Mouse (Mus musculus): ENCODE data around the gene Klhl2.

The Klhl2 gene

DNA sequence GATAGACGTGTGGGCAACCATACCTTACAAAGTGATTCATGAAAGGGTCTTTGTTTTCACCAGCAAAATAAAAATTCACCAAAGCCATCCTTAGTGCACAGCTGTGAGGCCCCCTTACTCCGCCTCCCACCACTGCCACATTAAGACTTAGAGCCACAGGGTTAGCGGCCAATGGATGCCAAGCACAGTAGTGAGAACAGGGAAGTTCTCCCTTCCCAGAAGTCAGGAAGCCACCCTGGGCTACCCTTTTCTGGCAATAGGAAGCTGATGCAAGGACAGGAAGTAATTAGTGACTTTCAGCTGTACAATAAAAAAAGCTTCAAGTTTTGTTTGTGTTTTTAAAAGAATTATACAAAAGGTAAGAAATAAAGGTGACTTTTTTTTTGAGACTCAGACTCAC, 18.2 kb downstream of the Klhl2 start:
- DNase-seq (ENCODE audit: low read depth, low spot score), result no peak

DNA sequence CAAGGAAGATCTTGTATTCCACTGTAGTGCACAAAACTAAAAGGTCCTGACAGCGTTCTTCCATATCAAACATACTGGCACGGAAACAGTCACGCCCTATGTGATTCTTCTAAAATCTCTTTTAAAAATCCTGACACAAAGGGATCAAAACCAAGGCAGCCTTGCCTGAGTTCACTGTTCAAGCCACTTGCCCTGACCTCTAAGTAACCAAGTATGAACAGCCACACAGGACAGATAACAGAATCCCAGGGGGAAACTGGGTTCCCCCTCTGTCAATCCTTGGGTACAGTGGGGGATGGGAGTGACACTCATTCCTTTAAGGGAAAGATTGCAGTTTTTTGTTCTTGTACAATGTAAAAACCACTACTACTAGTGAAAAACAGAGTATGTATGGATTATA, 19.9 kb downstream of the Klhl2 start:
- no peak for DNase-seq (ENCODE audit: low read depth, low spot score)

DNA sequence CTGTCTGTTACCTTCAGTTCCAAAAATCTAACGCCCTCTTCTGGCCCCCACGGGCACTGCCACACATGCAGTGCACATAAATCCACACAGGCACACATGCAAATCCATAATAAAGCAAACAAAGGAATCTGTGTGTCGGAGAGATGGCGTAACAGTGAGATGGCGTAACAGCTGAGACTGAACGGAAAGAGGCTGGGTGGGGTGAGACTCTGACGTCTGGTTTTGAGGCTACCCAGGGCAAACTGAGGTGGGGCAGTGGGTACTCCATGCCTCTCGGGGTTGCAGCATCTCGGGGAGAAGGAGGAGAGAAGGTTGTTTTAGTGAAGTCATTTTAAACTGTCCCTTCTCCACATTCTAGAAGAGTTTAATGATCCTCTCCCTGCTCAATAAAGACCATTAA, 20.4 kb downstream of the Klhl2 start:
- DNase-seq (ENCODE audit: low read depth, low spot score), result no peak

- no peak for DNase-seq (ENCODE audit: low read depth, low spot score)
These were observed 21.4 kb downstream of the Klhl2 start for GRCm38 (mm10) chr8:64828466-64828865.

GRCm38 (mm10) chr8:64827356-64827755, 22.5 kb downstream of the Klhl2 start:
- DNase-seq (ENCODE audit: low read depth, low spot score), result peak; percentile 43

GRCm38 (mm10) chr8:64826461-64826860, 23.4 kb downstream of the Klhl2 start:
- no peak for DNase-seq (ENCODE audit: low read depth, low spot score)

- DNase-seq (ENCODE audit: low read depth, low spot score), result peak; percentile 78
These were observed 25.9 kb downstream of the Klhl2 start for GRCm38 (mm10) chr8:64823905-64824304.

DNA sequence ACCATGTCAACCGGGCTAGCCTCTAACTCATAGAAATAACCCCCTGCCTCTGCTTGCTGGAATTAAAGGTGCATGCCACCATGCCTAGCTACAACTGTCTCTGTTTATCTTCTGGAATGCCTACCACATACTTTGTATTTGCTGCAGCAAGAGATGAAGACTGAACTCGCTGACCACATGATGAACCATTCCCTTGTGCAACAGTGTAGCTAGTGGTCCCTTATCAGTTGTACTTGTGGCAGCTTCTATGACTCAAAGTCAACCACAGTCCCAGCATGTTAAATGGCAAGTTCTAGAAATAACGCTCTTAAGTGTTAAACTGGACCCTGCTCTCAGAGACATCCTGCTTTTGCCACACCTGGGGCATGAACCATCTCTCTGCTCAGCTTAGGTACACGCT, 28.9 kb downstream of the Klhl2 start:
- no peak for DNase-seq (ENCODE audit: low read depth, low spot score)

GRCm38 (mm10) chr8:64811790-64812189, 38.0 kb downstream of the Klhl2 start:
- DNase-seq (ENCODE audit: low read depth, low spot score), result no peak

DNA sequence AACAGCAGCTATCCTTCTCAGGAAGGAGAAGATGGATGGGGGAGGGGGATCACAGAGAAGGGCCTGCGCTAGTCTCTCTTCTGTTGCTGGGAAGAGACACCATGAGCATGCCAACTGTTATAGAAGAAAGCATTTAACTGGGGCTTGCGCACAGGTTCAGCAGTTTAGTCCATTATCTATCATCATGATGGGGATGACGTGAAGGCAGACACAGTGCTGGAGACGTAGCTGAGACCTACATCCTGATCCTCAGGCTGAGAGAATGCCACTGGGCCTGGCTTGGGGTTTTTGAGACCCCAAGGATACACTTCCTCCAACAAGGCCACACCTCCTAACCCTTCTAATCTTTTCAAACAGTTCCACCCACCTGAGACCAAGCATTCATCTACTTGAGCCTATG, 38.7 kb downstream of the Klhl2 start:
- no peak for DNase-seq (ENCODE audit: low read depth, low spot score)

DNA sequence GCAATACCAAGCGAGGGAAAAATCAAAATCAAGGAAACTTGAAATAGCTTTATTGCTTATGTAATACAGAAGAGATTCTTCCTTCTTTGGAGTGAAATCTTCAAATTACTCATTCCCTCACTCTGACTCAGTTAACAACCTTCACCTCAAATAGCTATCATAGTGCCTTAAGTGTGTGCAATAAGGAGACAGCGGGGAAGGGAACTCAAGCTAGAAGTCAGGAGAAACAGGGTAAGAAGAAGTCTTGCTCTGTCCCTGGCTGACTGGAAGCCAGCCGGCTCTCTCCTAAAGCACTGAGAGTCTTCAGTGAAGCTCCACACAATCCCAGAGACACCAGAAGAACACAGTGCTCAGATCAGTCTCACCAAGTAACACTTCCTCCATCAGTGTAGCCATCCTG, 43.3 kb downstream of the Klhl2 start:
- peak; percentile 78 for DNase-seq (ENCODE audit: low read depth, low spot score)

DNA sequence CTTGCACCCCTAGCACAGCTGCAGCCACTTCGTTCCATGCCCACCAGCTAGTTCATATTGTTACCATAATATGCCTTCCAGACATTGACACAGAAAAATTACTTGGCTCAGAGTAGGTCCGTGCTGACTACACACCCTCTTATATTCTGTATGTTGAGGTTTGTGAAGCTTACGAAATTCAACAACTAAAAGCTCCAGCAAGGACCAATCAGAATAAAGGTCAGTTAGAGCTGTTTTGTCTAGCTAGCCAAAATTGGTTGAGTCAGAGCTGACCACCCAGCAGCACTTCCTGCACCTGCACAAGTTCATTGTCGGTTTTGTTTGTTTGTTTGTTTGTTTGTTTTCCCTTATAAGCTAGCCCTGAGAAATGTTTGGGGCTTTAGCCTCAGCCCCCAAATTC, 44.8 kb downstream of the Klhl2 start:
- no peak for DNase-seq (ENCODE audit: low read depth, low spot score)

DNA sequence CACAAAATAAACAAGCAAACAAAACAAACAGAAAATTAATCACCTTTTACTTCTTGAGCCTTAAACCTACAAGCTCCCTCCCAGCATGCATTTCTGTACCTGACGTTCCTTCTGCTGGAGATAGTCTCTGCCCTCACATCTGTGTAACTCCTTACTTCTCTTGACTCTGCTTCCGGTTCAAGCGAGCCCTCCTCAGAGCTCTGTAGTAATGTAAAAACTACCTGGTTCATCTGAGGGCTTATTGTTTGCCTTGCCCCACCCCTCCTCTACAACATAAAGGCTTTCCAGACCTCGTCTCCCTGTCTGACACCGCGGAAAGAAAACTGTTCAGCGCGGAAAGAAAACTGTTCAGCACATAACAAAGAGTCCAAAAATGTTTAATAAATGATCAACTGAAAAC, 50.5 kb downstream of the Klhl2 start:
- no peak for DNase-seq (ENCODE audit: low read depth, low spot score)

DNA sequence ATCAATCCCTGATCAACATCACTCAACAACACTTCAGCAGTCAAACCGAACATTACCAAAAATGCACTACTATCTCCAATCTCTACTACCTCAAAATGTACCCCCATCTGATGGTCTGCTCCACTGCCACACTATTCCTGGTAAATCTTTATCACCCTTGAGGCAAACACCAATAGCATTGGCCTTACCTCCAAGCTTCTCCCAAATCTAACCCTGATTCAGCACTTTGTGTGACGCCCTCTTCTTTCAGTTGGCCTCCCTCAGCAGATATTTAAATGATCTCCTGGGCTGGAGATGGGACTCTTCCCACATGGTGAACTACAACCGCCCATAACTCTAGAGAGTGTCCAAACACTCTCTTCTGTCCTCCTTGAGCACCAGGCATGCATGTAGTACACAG, 51.3 kb downstream of the Klhl2 start:
- DNase-seq (ENCODE audit: low read depth, low spot score), result no peak

GRCm38 (mm10) chr8:64797751-64798150, 52.1 kb downstream of the Klhl2 start:
- DNase-seq (ENCODE audit: low read depth, low spot score), result no peak

DNA sequence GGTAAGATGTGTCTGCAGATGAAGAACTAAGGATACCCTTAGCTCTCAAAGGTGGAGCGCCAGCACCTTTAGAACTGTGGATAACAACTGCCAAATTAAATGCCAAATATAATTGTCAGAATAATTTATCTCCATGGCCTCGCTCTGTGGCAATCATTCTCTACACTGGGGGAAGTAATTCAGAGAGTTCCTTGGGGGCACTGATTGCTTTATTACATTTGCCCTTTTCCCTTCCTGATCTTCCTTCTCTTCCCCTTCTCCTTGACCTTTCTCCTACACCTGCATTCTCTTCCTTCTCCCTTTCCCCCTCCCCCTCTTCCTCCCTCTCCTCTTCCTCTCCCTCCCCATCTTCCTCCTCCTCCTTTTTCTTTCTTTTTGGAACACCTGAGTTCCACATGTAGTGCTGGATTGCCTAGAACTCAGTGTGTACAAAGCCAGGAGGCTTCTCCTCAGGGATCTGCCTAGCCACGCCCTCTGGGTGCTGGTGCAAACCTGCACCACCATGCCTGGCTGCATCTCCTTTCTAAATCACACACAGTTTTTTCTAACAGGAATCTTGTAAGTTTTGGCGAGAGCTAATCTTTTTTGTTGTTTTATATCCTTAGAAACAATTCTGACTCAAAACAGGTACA, 58.5 kb downstream of the Klhl2 start:
- no peak for DNase-seq (ENCODE audit: low read depth, low spot score)

DNA sequence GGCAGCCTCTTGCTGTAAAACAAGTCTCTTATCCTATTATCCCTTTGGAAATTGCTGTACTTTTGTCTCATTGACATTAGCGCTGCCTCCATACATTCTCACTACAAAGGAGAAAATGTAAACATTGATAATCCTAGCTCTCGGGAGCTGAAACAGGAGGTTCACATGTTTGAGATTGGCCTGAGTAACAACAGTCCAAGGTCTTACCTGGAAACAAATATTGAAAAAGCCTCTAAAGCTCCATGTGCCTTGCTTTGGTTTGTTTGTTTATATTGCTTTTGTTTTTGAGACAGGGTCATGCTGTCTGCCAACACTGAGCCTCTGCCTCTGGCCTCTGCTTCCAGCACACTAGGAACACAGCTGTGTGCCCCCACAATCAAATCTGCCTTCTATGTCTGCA, 59.4 kb downstream of the Klhl2 start:
- no peak for DNase-seq (ENCODE audit: low read depth, low spot score)

DNA sequence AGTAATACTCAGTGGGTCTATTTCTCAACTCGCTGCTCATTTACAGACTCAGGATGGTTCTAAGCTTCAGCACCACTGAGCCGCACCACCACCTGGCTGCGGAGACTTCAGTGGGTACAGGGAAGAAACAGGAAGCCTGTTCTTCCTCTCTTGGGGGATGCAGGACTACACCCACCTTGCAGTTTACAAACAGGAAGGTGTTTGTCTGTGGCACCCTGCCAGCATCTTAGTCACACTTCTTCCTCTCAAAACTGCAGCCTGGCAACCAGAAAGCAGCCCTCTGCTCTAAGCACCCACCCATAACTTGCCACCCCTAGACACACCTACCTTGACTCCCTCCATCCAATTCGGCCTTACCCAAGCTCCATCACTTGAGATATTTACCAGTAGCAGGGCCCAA, 61.1 kb downstream of the Klhl2 start:
- peak; percentile 60 for DNase-seq (ENCODE audit: low read depth, low spot score)

DNA sequence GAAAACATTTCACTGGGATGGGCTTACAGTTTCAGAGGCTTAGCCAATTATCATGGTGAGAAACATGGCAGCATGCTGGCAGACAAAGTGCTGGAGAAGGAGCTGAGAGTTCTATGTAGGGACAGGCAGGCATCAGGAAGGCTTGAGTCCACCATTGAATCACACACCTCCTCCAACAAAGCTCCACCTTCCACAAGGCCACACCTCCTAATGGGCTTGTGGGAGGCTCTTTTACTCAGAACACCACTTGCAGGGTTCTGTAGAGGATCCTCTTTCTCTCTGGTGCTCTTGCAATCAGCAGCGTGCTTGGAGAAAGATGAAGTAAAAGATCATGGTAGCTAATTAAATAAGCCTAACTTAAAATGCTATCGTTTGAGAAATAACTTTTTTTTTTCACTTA, 63.0 kb downstream of the Klhl2 start:
- no peak for DNase-seq (ENCODE audit: low read depth, low spot score)

- no peak for DNase-seq (ENCODE audit: low read depth, low spot score)
These were observed 65.6 kb downstream of the Klhl2 start for GRCm38 (mm10) chr8:64784235-64784634.

- DNase-seq (ENCODE audit: low read depth, low spot score), result no peak
These were observed 67.9 kb downstream of the Klhl2 start for GRCm38 (mm10) chr8:64781947-64782346.

- no peak for DNase-seq (ENCODE audit: low read depth, low spot score)
These were observed 71.9 kb downstream of the Klhl2 start for GRCm38 (mm10) chr8:64777925-64778324.

DNA sequence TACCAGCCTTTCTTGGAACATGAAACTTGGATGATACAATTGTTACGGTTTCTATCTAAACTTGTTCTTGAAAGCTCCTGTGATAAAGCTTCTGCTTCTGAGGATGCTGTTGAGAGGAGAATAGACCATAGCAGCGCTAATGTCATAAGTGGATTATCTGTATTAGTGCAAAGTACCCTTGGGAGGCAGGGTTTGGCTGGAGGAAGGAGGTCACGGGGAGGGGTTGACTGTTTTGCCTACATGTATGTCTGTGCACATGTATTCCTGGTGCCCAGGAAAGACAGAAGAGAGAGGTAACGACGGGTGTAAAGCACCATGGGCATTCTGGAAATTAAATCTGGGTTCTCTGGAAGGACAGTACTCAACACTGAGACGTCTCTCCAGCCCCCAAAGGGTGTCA, 75.7 kb downstream of the Klhl2 start:
- no peak for DNase-seq (ENCODE audit: low read depth, low spot score)

DNA sequence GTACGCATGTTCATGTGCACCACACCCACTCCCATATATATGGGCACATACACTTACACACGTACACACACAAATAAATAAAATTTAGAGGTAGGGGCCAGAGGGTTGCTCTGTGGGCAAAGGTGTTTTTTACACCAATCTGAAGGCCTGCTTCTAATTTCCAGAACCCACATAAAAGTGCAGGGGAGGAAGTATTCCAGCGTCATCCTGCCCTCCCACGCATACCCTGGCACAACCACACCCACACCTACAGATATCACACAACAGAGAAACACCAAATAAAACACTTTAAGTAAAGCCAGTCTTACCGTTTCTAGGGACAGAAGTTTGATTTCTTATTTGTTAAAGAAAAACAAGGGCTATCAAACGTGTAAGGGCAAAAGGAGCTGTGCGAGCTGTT, 79.0 kb downstream of the Klhl2 start:
- DNase-seq (ENCODE audit: low read depth, low spot score), result no peak

Data from brain, adult 2 months (tissue).